Mouse (Mus musculus): ENCODE measurements around the gene Fcrla. TPM values are rescaled to one million over a fixed set of nuclear protein-coding genes. Genes with fewer than 3 reads are reported as not detected.

The Fcrla gene
- polyA plus RNA-seq, 1 experiment from 2014 or later, result not detected

GRCm38 (mm10) chr1:170912891-170913615 lies 14.3 kb downstream of the Fcrla start, which contains the start of gene Fcrlb:
TSS of gene Fcrlb (minus strand) at chr1:170912941.
- Histone ChIP-seq H3K9ac (replicated peaks; ENCODE audit: low read depth, low read length) (no peak within 1 kb of the TSS), H3K4me3 (replicated peaks; ENCODE audit: low read length) (no peak within 1 kb of the TSS), H3K27me3 (replicated peaks; ENCODE audit: control insufficient read depth, insufficient read depth, low read length) (peaks cover 11% of the 10 kb centered on the region), H3K4me1 (replicated peaks; ENCODE audit: control insufficient read depth, insufficient read depth, low read length) (peaks cover 6% of the 10 kb centered on the region), H3K9me3 (ENCODE audit: control insufficient read depth, low read length) (no peaks in the 10 kb centered on the region), H3K36me3 (ENCODE audit: control insufficient read depth, insufficient read depth) (no peaks in the 10 kb centered on the region), H3K4me2 (ENCODE audit: low read length) (no peak within 1 kb of the TSS), H3K27ac (ENCODE audit: low read length) (no peak within 1 kb of the TSS)
- no peak for ATAC-seq
- WGBS, result 64% methylated on average over 5 of the region's 5 CpGs

- no peaks in the 10 kb centered on the region for H3K36me3 ChIP-seq (ENCODE audit: control insufficient read depth, insufficient read depth)
- 86% methylated on average over 11 of the region's 11 CpGs for WGBS
These were observed 15.3 kb downstream of the Fcrla start for GRCm38 (mm10) chr1:170911907-170912660.

GRCm38 (mm10) chr1:170908341-170908740 lies 19.0 kb downstream of the Fcrla start:
- Histone ChIP-seq H3K27ac (ENCODE audit: low read length) (no peak overlapping the region), H3K9me3 (ENCODE audit: control insufficient read depth, low read length) (no peaks in the 10 kb centered on the region), H3K4me2 (ENCODE audit: low read length) (peak overlapping the region; percentile 98), H3K4me1 (replicated peaks; ENCODE audit: control insufficient read depth, insufficient read depth, low read length) (peaks cover 12% of the 10 kb centered on the region), H3K9ac (replicated peaks; ENCODE audit: low read depth, low read length) (peak overlapping the region; percentile 65), H3K4me3 (replicated peaks; ENCODE audit: low read length) (peak overlapping the region; percentile 66), H3K36me3 (ENCODE audit: control insufficient read depth, insufficient read depth) (no peaks in the 10 kb centered on the region), H3K27me3 (replicated peaks; ENCODE audit: control insufficient read depth, insufficient read depth, low read length) (peaks cover 25% of the 10 kb centered on the region)
- WGBS, result 3% methylated on average over 21 of the region's 21 CpGs
- ATAC-seq, result peak; percentile 74

More at GRCm38 (mm10) chr1:170911907-170912660, 15.3 kb downstream of the Fcrla start:
- no peaks in the 10 kb centered on the region for H3K9me3 ChIP-seq (ENCODE audit: control insufficient read depth, low read length)
- no peak overlapping the region for H3K27ac ChIP-seq (ENCODE audit: low read length)
- peaks cover 19% of the 10 kb centered on the region for H3K27me3 ChIP-seq (replicated peaks; ENCODE audit: control insufficient read depth, insufficient read depth, low read length)
- H3K9ac ChIP-seq (replicated peaks; ENCODE audit: low read depth, low read length), result no peak overlapping the region
- H3K4me1 ChIP-seq (replicated peaks; ENCODE audit: control insufficient read depth, insufficient read depth, low read length), result peaks cover 12% of the 10 kb centered on the region
- no peak for ATAC-seq
- H3K4me3 ChIP-seq (replicated peaks; ENCODE audit: low read length), result no peak overlapping the region
- H3K4me2 ChIP-seq (ENCODE audit: low read length), result no peak overlapping the region

- under 1% methylated on average over 66 of the region's 71 CpGs for WGBS
- H3K9me3 ChIP-seq (ENCODE audit: control insufficient read depth, low read length), result no peaks in the 10 kb centered on the region
- peaks cover 28% of the 10 kb centered on the region for H3K27me3 ChIP-seq (replicated peaks; ENCODE audit: control insufficient read depth, insufficient read depth, low read length)
- H3K4me2 ChIP-seq (ENCODE audit: low read length), result peak overlapping the region; percentile 98
- no peak overlapping the region for H3K27ac ChIP-seq (ENCODE audit: low read length)
- peak overlapping the region; percentile 66 for H3K4me3 ChIP-seq (replicated peaks; ENCODE audit: low read length)
- H3K36me3 ChIP-seq (ENCODE audit: control insufficient read depth, insufficient read depth), result no peaks in the 10 kb centered on the region
- peaks cover 12% of the 10 kb centered on the region for H3K4me1 ChIP-seq (replicated peaks; ENCODE audit: control insufficient read depth, insufficient read depth, low read length)
- peak overlapping the region; percentile 65 for H3K9ac ChIP-seq (replicated peaks; ENCODE audit: low read depth, low read length)
- ATAC-seq, result peak; percentile 89
These were observed 19.8 kb downstream of the Fcrla start for GRCm38 (mm10) chr1:170907456-170908191.

- 24% methylated on average over 11 of the region's 11 CpGs for WGBS
- no peaks in the 10 kb centered on the region for H3K9me3 ChIP-seq (ENCODE audit: control insufficient read depth, low read length)
- no peak overlapping the region for H3K27ac ChIP-seq (ENCODE audit: low read length)
- H3K4me3 ChIP-seq (replicated peaks; ENCODE audit: low read length), result peak overlapping the region; percentile 66
- peaks cover 12% of the 10 kb centered on the region for H3K4me1 ChIP-seq (replicated peaks; ENCODE audit: control insufficient read depth, insufficient read depth, low read length)
- peak overlapping the region; percentile 98 for H3K4me2 ChIP-seq (ENCODE audit: low read length)
- no peaks in the 10 kb centered on the region for H3K36me3 ChIP-seq (ENCODE audit: control insufficient read depth, insufficient read depth)
- H3K27me3 ChIP-seq (replicated peaks; ENCODE audit: control insufficient read depth, insufficient read depth, low read length), result peaks cover 28% of the 10 kb centered on the region
- ATAC-seq, result no peak
- H3K9ac ChIP-seq (replicated peaks; ENCODE audit: low read depth, low read length), result peak overlapping the region; percentile 65
These were observed 20.3 kb downstream of the Fcrla start for GRCm38 (mm10) chr1:170907111-170907455.

DNA sequence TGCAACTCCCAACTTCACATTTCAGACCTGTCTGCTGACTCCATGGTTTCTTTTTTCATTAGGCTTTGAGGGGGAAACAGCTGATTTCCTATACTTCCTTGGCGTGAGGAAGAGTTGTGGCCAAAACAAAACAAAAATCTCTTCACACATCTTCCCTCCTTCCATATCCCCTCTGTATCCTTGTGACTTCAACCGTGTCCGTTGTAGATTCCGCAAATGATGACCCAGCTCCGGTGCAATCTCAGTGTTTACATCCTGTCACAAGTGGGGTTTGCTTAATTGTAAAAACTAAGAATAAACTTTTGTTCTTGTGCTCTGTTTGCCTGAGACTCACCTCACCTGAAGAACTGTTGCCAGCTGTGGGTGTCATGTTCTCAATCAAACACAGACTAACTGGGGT lies 23.9 kb downstream of the Fcrla start:
- no peak overlapping the region for H3K27ac ChIP-seq (ENCODE audit: low read length)
- 78% methylated on average over 5 of the region's 5 CpGs for WGBS
- H3K36me3 ChIP-seq (ENCODE audit: control insufficient read depth, insufficient read depth), result no peaks in the 10 kb centered on the region
- no peak overlapping the region for H3K4me3 ChIP-seq (replicated peaks; ENCODE audit: low read length)
- peaks cover 24% of the 10 kb centered on the region for H3K27me3 ChIP-seq (replicated peaks; ENCODE audit: control insufficient read depth, insufficient read depth, low read length)
- peaks cover 10% of the 10 kb centered on the region for H3K4me1 ChIP-seq (replicated peaks; ENCODE audit: control insufficient read depth, insufficient read depth, low read length)
- H3K4me2 ChIP-seq (ENCODE audit: low read length), result no peak overlapping the region
- H3K9me3 ChIP-seq (ENCODE audit: control insufficient read depth, low read length), result no peaks in the 10 kb centered on the region
- no peak overlapping the region for H3K9ac ChIP-seq (replicated peaks; ENCODE audit: low read depth, low read length)
- ATAC-seq, result no peak

- H3K27me3 ChIP-seq (replicated peaks; ENCODE audit: control insufficient read depth, insufficient read depth, low read length), result peaks cover 11% of the 10 kb centered on the region
- WGBS, result 29% methylated on average over 10 of the region's 10 CpGs
- H3K4me3 ChIP-seq (replicated peaks; ENCODE audit: low read length), result no peak overlapping the region
- no peak overlapping the region for H3K4me2 ChIP-seq (ENCODE audit: low read length)
- H3K9ac ChIP-seq (replicated peaks; ENCODE audit: low read depth, low read length), result no peak overlapping the region
- no peak overlapping the region for H3K27ac ChIP-seq (ENCODE audit: low read length)
- H3K36me3 ChIP-seq (ENCODE audit: control insufficient read depth, insufficient read depth), result no peaks in the 10 kb centered on the region
- peak; percentile 73 for ATAC-seq
- no peaks in the 10 kb centered on the region for H3K4me1 ChIP-seq (replicated peaks; ENCODE audit: control insufficient read depth, insufficient read depth, low read length)
- H3K9me3 ChIP-seq (ENCODE audit: control insufficient read depth, low read length), result no peaks in the 10 kb centered on the region
These were observed 25.7 kb downstream of the Fcrla start for GRCm38 (mm10) chr1:170901536-170902238.

GRCm38 (mm10) chr1:170900799-170901467 lies 26.4 kb downstream of the Fcrla start:
- H3K4me1 ChIP-seq (replicated peaks; ENCODE audit: control insufficient read depth, insufficient read depth, low read length), result no peaks in the 10 kb centered on the region
- 0 out of 2 replicates have a peak overlapping the region, but pooled peaks have one; percentile 19 for H3K4me2 ChIP-seq (ENCODE audit: low read length)
- H3K4me3 ChIP-seq (replicated peaks; ENCODE audit: low read length), result no peak overlapping the region
- H3K27ac ChIP-seq (ENCODE audit: low read length), result no peak overlapping the region
- H3K27me3 ChIP-seq (replicated peaks; ENCODE audit: control insufficient read depth, insufficient read depth, low read length), result peaks cover 6% of the 10 kb centered on the region
- H3K9ac ChIP-seq (replicated peaks; ENCODE audit: low read depth, low read length), result no peak overlapping the region
- no peaks in the 10 kb centered on the region for H3K9me3 ChIP-seq (ENCODE audit: control insufficient read depth, low read length)
- ATAC-seq, result peak; percentile 47
- no peaks in the 10 kb centered on the region for H3K36me3 ChIP-seq (ENCODE audit: control insufficient read depth, insufficient read depth)
- WGBS, result 41% methylated on average over 10 of the region's 10 CpGs
